Mouse (Mus musculus) CH12.LX (cell line): ENCODE results near the gene Lrrc15. TPM values are rescaled to one million over a fixed set of nuclear protein-coding genes. Genes with fewer than 3 reads are reported as not detected.

ENCODE experiments used
- DNase-seq: peaks from one replicate; pipeline ENCODE4 v3.0.0-alpha.2; 2013; ENCODE audit errors: extremely low read depth
- H3K27ac ChIP-seq: 2 replicates; pipeline ENCODE4 v1.5.1; 2012; ENCODE audit warnings: low read depth, mild to moderate bottlenecking, control low read depth, moderate library complexity; ENCODE audit not compliant: insufficient read depth
- H3K27me3 ChIP-seq: replicated peaks from 2 replicates; pipeline ENCODE3; 2012; ENCODE audit warnings: inconsistent platforms
- H3K36me3 ChIP-seq, 2 experiments: replicated peaks in 1 of 2; 2 replicates each; pipeline versions ENCODE3 to v1.6.1; 2012; ENCODE audit warnings: inconsistent platforms in 1 of 2, low read length in 1 of 2, mild to moderate bottlenecking in 1 of 2, mixed read lengths in 1 of 2, moderate library complexity in 1 of 2; ENCODE audit not compliant: control insufficient read depth in 1 of 2, insufficient read depth in 1 of 2
- H3K4me1 ChIP-seq, 2 experiments: 2 replicates each; pipeline ENCODE4 v1.6.1; 2012; ENCODE audit warnings: inconsistent platforms in 1 of 2, moderate library complexity in 1 of 2; ENCODE audit not compliant: insufficient read depth in 2 of 2, control insufficient read depth in 1 of 2
- H3K4me2 ChIP-seq: 2 replicates; pipeline ENCODE4 v1.6.1; 2012; ENCODE audit warnings: low read depth, mild to moderate bottlenecking, control low read depth; ENCODE audit not compliant: poor library complexity, insufficient read depth, severe bottlenecking
- H3K4me3 ChIP-seq, 3 experiments: fragments of 150-350 bp in 1 of 3; sonication (generic) in 1 of 3; replicated peaks in 1 of 3; 2 replicates each; pipeline versions ENCODE3 to v1.5.1; 2011 to 2012; ENCODE audit warnings: low read depth in 2 of 3, low read length in 2 of 3, mild to moderate bottlenecking in 2 of 3, moderate library complexity in 2 of 3, control low read depth in 1 of 3, improper control_type of control experiment in 1 of 3, inconsistent platforms in 1 of 3, mixed read lengths in 1 of 3; ENCODE audit not compliant: poor library complexity in 1 of 3
- H3K79me2 ChIP-seq: replicated peaks from 2 replicates; pipeline ENCODE4 v1.6.1; 2012; ENCODE audit warnings: mild to moderate bottlenecking, moderate library complexity; ENCODE audit not compliant: control insufficient read depth, poor library complexity, insufficient read depth, severe bottlenecking; ENCODE audit errors: extremely low read depth
- H3K9ac ChIP-seq: 2 replicates; pipeline ENCODE4 v1.6.1; 2012; ENCODE audit warnings: low read depth, mild to moderate bottlenecking, control low read depth, moderate library complexity; ENCODE audit not compliant: insufficient read depth
- H3K9me3 ChIP-seq: replicated peaks from 2 replicates; pipeline ENCODE3; 2012; ENCODE audit warnings: low read length, inconsistent platforms, mixed read lengths
- BHLHE40 ChIP-seq: IDR thresholded peaks from 2 replicates; pipeline ENCODE4 v1.6.1; 2011; ENCODE audit warnings: mild to moderate bottlenecking, low read depth, low read length, improper control_type of control experiment
- CHD1 ChIP-seq: IDR thresholded peaks from 2 replicates; pipeline ENCODE4 v1.6.1; 2012; ENCODE audit warnings: low read depth, low read length, improper control_type of control experiment, inconsistent platforms
- CHD2 ChIP-seq: IDR thresholded peaks from 2 replicates; pipeline ENCODE4 v1.6.1; 2011; ENCODE audit warnings: low read length, improper control_type of control experiment
- CTCF ChIP-seq, 2 experiments: IDR thresholded peaks in 1 of 2; conservative IDR thresholded peaks in 1 of 2; 2 replicates each; pipeline ENCODE4 v1.5.1; 2011 to 2012; ENCODE audit warnings: low read depth in 2 of 2, low read length in 2 of 2, improper control_type of control experiment in 1 of 2, inconsistent platforms in 1 of 2, mild to moderate bottlenecking in 1 of 2, moderate library complexity in 1 of 2
- ELF1 ChIP-seq: IDR thresholded peaks from 2 replicates; pipeline ENCODE4 v1.6.1; 2014; ENCODE audit warnings: low read depth, mild to moderate bottlenecking, inconsistent platforms, low read length, improper control_type of control experiment
- GABPA ChIP-seq: IDR thresholded peaks from 2 replicates; pipeline ENCODE4 v1.6.1; 2012; ENCODE audit warnings: low read depth, low read length, improper control_type of control experiment, inconsistent platforms; ENCODE audit not compliant: insufficient replicate concordance
- MAX ChIP-seq: IDR thresholded peaks from 2 replicates; pipeline ENCODE4 v1.6.1; 2011; ENCODE audit warnings: low read length, improper control_type of control experiment
- MEF2A ChIP-seq: IDR thresholded peaks from 2 replicates; pipeline ENCODE4 v1.6.1; 2014; ENCODE audit warnings: low read depth, mild to moderate bottlenecking, inconsistent platforms, low read length, improper control_type of control experiment, borderline replicate concordance
- PAX5 ChIP-seq: IDR thresholded peaks from 2 replicates; pipeline ENCODE4 v1.6.1; 2012; ENCODE audit warnings: low read length, inconsistent platforms, mixed read lengths
- POLR2A ChIP-seq: IDR thresholded peaks from 2 replicates; pipeline ENCODE4 v1.6.1; 2011; ENCODE audit warnings: low read depth, mild to moderate bottlenecking, improper control_type of control experiment, low read length
- RAD21 ChIP-seq: IDR thresholded peaks from 2 replicates; pipeline ENCODE4 v1.6.1; 2011; ENCODE audit warnings: low read depth, mild to moderate bottlenecking, low read length, improper control_type of control experiment, moderate library complexity
- RCOR1 ChIP-seq: conservative IDR thresholded peaks from 2 replicates; pipeline ENCODE4 v1.6.1; 2012; ENCODE audit warnings: low read depth, mild to moderate bottlenecking, inconsistent platforms, low read length, improper control_type of control experiment
- SMC3 ChIP-seq: IDR thresholded peaks from 2 replicates; pipeline ENCODE4 v1.6.1; 2011; ENCODE audit warnings: low read depth, low read length, improper control_type of control experiment
- TBP ChIP-seq: conservative IDR thresholded peaks from 2 replicates; pipeline ENCODE4 v1.6.1; 2011; ENCODE audit warnings: low read depth, low read length, improper control_type of control experiment
- TCF12 ChIP-seq: IDR thresholded peaks from 2 replicates; pipeline ENCODE4 v1.6.1; 2014; ENCODE audit warnings: low read depth, mild to moderate bottlenecking, inconsistent platforms, low read length, improper control_type of control experiment
- ZMIZ1 ChIP-seq: IDR thresholded peaks from 2 replicates; pipeline ENCODE4 v1.6.1; 2012; ENCODE audit warnings: low read depth, mild to moderate bottlenecking, inconsistent platforms, low read length, improper control_type of control experiment
- dilution Hi-C: fragments of 300-500 bp; cut with MboI; formaldehyde crosslinking; loops from 2 replicates; pipeline ENCODE4 v1.14.3; 2020; ENCODE audit warnings: low sequenced_read_pairs; ENCODE audit not compliant: extremely low pct_unique_long_range_greater_than_20kb, extremely low pct_ligation_motif_present
- in situ Hi-C: fragments of 300-500 bp; cut with MboI; formaldehyde crosslinking; loops from 3 replicates; pipeline ENCODE4 v1.14.3; 2019; ENCODE audit warnings: low sequenced_read_pairs, low pct_ligation_motif_present, low pct_unique_long_range_greater_than_20kb, mixed read lengths
- polyA plus RNA-seq: library from polyadenylated mRNA; unstranded; fragments of >175 nt; gene quantifications from 2 replicates; pipeline ENCODE4 v1.2.1, GENCODE M21; 2012; ENCODE audit warnings: low read depth; ENCODE audit not compliant: insufficient read length
- total RNA-seq, 2 experiments: library from RNA; depleted of rRNA; stranded (reverse); fragments of 300-350 nt in 1 of 2; fragments of >200 nt in 1 of 2; gene quantifications; 2 replicates each; pipeline ENCODE4 v1.2.3; 2012 to 2014

Gene Lrrc15
- total and polyA plus RNA-seq, 3 experiments: not detected

- no peaks in the 10 kb centered on the region for H3K79me2 ChIP-seq
- in situ Hi-C loops: loop anchor here (25.0 kb wide), 2 partner anchors 802 to 1102 kb away; no protein-coding TSS in a partner anchor
- H3K9ac ChIP-seq: no peak overlapping the region
- peaks cover 9 to 19% of the 10 kb centered on the region in 2 experiments for H3K4me1 ChIP-seq
- dilution Hi-C loops: no loop called here
- no peaks in the 10 kb centered on the region for H3K9me3 ChIP-seq
- H3K36me3 ChIP-seq: no peaks in the 10 kb centered on the region
- TF ChIP-seq MAX (no peak), ELF1 (no peak), GABPA (no peak), SMC3 (peak; percentile 16; the same call in 1 of the 2 replicates), CTCF (conservative IDR thresholded peaks at IDR 0.05 in 1 of 2, IDR thresholded peaks at IDR 0.05 in 1 of 2; ENCODE audit: low read depth in 2 of 2, low read length in 2 of 2) (peak in 1 of 2 experiments; percentile 13; a peak in 1 of 4 replicates), RAD21 (no peak), ZMIZ1 (no peak)
- H3K27me3 ChIP-seq: peaks cover 1% of the 10 kb centered on the region
- no peak overlapping the region for H3K4me2 ChIP-seq
- no peak overlapping the region for H3K4me3 ChIP-seq
- no peak overlapping the region for H3K27ac ChIP-seq
- no peak for DNase-seq
These were observed 22.9 kb downstream of the Lrrc15 start for GRCm38 (mm10) chr16:30260012-30260635.

DNA sequence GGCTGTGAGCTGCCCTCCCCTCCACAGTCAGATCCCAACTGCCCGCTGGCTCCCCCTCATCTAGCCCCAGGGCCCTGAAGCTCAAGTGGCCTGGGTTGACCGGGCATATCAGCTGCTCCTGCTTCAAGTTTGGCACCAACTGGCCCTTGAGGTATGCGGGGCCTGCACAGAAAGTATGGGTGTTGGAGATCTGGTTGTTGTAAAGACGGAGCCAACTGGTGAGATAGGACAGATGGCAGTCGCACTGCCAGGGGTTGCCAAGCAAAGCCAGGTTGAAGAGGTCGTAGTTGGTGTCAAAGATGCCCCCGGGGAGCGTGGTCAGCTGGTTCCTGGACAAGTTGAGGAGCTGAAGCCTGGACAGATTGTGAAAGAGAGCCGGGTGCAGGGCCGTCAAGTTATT is 23.6 kb downstream of the Lrrc15 start:
- dilution Hi-C loops: no loop called here
- Histone ChIP-seq H3K4me3 (no peak overlapping the region), H3K36me3 (no peaks in the 10 kb centered on the region), H3K4me1 (peaks cover 9 to 19% of the 10 kb centered on the region in 2 experiments), H3K9ac (no peak overlapping the region), H3K4me2 (no peak overlapping the region), H3K27ac (no peak overlapping the region), H3K9me3 (no peaks in the 10 kb centered on the region), H3K79me2 (no peaks in the 10 kb centered on the region), H3K27me3 (peaks cover 1% of the 10 kb centered on the region)
- DNase-seq: no peak
- TF ChIP-seq TBP (no peak), PAX5 (no peak), TCF12 (no peak), CHD1 (no peak), POLR2A (no peak), MEF2A (no peak), RCOR1 (no peak), ELF1 (no peak), CHD2 (no peak), BHLHE40 (no peak)
- in situ Hi-C loops: loop anchor here (25.0 kb wide), 2 partner anchors 803 to 1103 kb away; no protein-coding TSS in a partner anchor
